Mouse (Mus musculus): ENCODE measurements around the gene Arhgef5.
"Not testable (repeated sequence)": the region's sequence is repeated elsewhere in the genome, so short reads cannot be mapped to it uniquely, and the experiment has no call there.

The Arhgef5 gene

GRCm38 (mm10) chr6:43265363-43266041, at the start of gene Arhgef5:
Gene Arhgef5 (plus strand): TSS chr6:43265582.
- DNase-seq = peak; percentile 30

- DNase-seq = not testable (repeated sequence)
Observed at GRCm38 (mm10) chr6:43231255-43231654, 34.1 kb upstream of the Arhgef5 start, which contains the start of gene Olfr47. Gene Olfr47 (plus strand): TSS chr6:43231529.

- DNase-seq = peak; percentile 48
Observed at GRCm38 (mm10) chr6:43242061-43242460, 23.3 kb upstream of the Arhgef5 start.

DNA sequence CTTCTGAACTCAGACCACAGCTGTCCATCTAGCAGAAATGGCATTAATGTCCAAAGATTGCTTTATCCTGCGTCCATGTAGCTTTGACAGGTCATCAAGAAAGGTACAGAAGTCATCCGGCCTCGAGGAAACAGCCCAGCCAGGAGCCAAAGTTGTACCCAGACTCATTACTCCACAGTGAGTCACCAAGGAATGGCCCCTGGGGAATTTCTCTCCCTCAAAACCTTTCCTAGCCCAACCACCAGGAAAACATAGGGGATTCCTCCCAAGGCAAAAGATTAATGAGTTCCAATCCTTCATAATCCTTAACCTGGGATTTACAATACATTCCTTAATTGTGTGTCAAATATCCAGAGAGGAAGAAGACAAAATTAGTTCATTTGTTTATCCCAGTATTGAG, 18.0 kb upstream of the Arhgef5 start:
- no peak for DNase-seq

- no peak for DNase-seq
Observed at GRCm38 (mm10) chr6:43252994-43253393, 12.4 kb upstream of the Arhgef5 start.

DNA sequence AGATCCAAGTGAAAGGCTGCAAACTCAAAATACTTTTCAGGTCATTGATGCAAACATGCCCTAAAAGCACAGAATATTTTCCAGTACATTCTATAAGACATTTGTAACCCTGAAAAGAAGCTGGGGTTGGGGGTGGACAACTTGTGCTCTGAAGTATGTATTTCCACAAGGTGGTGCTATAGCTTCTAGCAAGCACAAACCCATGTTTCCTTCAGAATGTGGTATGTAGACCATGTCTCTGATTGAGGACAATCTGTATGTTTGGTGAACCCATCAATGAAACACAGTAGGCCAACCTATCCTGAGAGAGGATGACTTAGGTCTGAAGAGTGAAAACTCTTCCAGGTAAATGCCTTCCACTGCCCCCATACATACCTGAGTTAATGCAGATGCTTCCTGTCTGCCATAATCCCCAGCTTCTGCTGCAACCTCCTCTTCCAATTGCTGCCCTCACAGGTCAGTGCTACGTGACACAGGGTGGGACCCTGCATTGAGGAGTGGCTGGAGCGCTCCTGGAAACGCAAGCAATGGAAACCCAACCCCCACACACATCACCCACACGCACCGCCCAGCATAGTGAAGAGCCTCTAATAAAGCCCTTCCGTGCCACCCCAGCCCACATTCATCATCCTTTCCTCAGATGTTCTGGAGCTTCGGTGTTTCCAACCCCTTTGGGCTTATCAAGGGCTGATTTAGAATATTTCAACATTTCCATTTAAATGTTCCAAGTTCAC, 11.0 kb upstream of the Arhgef5 start:
- peak; percentile 36 for DNase-seq

DNA sequence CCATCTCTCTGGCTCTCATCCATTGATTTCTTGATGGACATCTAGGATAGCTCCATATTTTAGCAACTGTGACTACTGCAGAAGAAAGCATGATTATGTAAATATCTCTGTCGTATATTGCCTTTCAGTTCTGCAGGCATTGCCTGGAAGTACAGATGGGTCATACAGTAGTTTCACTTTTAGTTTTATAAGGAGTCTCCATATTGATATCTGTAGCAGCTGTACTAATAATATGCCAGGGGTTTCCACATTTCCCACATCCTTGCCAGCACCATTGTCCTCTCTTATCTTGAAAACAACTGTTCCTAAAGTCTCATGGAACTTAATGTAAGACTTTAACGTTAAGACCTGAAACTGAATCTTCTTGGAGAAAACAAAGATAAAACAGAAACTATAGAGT, 4.6 kb upstream of the Arhgef5 start:
- no peak for DNase-seq

DNA sequence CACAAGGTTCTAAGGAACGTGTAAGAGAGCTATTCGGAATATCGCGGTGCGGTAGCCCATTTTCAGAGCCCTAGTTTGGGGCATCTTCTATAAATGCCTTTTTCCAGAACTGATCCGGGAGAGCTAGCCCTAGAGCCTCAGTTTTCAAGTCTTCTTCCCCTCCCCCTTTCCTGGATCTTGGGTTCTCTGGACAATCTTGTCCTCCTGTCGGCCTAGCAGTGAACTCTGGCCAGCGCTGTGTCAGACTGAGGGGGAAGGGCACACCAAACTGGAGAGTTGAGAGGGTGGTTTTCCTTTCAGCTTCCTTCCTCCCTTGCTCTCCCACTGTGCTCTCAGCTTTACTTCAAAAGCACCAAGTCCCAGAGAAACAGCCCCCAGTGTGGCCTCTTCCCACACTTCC, 974 bp downstream of the Arhgef5 start:
- DNase-seq = peak; percentile 29

- no peak for DNase-seq
Observed at GRCm38 (mm10) chr6:43272597-43272996, 7.2 kb downstream of the Arhgef5 start.

- no peak for DNase-seq
Observed at GRCm38 (mm10) chr6:43274123-43274522, 8.7 kb downstream of the Arhgef5 start.

DNA sequence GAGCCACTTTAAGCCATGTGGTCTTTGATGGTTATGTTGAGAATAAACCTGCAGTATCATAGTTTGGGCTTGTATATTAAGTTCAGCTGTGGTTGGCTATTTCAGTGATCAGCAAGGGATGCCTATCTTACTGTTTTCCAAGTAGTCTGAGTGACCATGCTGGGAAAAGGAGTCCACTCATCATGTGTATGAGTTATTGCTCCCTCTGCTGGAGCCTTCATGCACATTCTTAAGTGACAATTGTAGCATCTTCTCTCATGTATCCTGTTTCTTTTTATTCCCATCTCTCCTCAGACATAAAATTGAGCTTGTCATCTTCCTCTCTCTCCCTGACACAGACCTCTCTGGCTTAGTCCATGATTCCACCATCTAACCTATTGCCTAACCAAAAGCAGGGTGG, 12.9 kb downstream of the Arhgef5 start:
- peak; percentile 13 for DNase-seq

- DNase-seq = no peak
Observed at GRCm38 (mm10) chr6:43280481-43280880, 15.1 kb downstream of the Arhgef5 start.

DNA sequence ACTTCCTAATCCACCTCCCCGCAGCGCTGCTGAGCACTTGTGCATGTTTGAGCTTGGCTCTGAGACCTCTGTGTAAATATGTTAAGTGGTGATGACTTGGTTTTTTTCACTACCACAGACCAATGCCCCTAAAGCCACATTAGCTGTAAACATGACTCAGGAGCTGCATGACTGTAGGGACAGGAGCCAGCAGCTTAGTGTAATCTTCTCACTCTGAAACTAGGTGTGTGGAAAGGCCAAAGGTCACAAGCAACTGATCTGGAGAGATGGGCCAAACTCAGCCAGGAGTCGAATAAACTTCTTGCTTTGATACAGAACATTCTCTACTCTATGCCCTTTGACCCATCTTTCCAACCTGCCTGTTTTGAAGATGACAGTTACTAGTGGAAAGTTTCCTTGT, 26.7 kb downstream of the Arhgef5 start:
- DNase-seq = no peak

GRCm38 (mm10) chr6:43292471-43293076, 27.2 kb downstream of the Arhgef5 start:
- DNase-seq = no peak

DNA sequence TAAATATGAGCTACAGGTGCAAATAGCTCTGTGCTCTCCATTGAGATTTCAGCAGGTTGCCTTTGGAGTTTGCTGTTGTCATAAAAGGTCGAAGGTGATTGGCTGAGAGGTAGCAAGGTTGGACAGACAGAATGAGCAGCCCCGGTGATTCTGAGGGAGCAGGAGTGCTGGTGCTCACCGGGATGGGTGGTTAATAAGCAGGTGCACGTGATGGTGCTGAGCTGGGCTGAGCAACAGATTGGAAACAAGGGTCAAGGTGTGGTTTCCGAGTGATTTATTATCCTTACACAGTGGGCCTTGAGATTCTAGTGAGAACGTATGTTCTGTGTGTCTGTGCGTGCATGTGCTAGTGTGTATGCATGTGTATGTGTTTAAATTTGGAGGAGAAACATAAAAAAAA, 27.8 kb downstream of the Arhgef5 start:
- DNase-seq = no peak

DNA sequence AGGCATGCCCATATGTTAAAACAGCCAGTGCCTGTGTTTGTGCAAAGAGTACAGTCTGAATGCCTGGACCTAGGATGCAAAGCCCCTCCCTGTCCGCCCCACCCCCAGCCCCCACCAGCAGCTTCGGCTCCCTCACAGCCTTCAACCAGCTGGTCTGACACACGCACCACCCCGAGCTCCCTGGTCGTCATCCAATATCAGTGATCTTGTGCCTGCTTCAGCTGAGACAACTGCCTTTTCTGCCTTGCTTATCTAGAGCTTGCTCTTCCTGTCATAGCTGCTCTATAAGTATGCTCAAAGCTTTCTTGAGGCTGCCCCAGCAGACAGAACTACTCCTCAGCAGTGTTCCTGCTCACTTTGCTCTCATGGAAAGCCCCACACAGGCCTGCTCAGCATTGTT, 30.5 kb downstream of the Arhgef5 start:
- no peak for DNase-seq

GRCm38 (mm10) chr6:43296798-43297507, 31.6 kb downstream of the Arhgef5 start:
- peak; percentile 66 for DNase-seq

- DNase-seq = peak; percentile 27
Observed at GRCm38 (mm10) chr6:43297508-43297850, 32.1 kb downstream of the Arhgef5 start.

- no peak for DNase-seq
Observed at GRCm38 (mm10) chr6:43309454-43309853, 44.1 kb downstream of the Arhgef5 start, which contains the start of gene Nobox. Gene Nobox (minus strand): TSS chr6:43309554.

GRCm38 (mm10) chr6:43310071-43310470, 44.7 kb downstream of the Arhgef5 start:
- no peak for DNase-seq

- no peak for DNase-seq
Observed at GRCm38 (mm10) chr6:43312546-43312945, 47.2 kb downstream of the Arhgef5 start.

DNA sequence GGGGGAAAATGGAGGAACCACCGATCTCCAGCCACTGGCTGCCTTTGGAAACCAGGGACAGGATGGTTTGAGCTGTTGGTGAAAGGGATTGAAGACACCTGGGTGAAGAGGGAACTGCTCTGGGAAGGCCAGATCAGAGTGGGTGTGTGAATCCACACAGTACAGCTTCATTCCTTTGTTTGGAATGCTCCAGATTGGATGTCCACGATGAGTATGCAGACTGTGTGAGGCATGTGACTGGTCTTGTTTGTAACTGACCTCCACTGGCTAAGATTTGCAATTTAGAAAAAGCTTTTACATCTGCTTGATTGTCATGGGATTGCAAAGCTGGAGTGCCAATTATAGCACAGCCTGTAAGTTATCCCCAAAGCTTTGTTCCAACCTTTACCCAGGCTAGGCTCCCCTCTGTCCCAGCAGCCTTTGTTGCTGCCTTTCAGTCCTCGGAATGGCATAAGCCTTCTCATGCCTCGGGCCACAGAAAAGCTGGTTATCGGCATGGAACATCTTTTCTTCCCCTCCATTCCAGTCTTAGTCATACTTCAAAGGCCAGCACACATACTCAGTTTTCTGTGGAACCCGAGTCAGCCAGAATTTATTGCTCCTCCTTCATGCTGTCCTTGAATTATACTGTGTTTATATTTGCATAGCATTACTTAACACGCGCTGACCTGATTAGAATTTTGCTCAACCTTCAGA, 47.7 kb downstream of the Arhgef5 start:
- no peak for DNase-seq

DNA sequence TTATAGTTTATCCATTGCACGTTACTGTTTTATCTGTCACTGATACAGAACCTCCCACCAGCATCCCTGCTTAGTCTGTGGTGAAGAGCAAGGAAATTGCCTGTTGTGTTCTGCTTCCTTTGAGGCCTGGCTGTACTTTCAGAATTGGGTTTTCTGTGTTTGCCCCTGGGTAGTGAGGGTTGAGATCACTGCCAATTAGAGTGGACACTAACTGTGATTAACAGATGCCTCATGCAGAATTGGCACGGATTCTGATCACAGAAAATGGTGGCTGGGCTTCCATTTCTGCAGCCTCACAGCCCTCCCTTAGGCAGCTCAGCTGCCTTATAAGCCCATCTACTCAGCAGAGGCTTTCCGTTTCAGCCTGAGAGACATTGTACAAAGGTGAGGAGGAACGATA, 68.1 kb downstream of the Arhgef5 start:
- DNase-seq = peak; percentile 33

Measured in retina, postnatal 1 day (tissue).